Mouse (Mus musculus) lung, embryonic 14.5 days (tissue): ENCODE measurements at regions not wholly inside any gene's neighbourhood (a gene's known extent, or its start where the extent isn't known, plus 50 kb on each side); places are given as distances from the start of the nearest gene placed in this dataset.

Source experiments
- ATAC-seq: fragments of 200-750 bp; cut with Nextera tagmentation; 2 replicates; pipeline ENCODE4 v1.8.0; 2017; ENCODE audit warnings: mild to moderate bottlenecking, moderate TSS enrichment, moderate library complexity; ENCODE audit not compliant: insufficient read depth
- DNase-seq: peaks from one replicate; pipeline ENCODE4 v3.0.0-alpha.2; 2015
- H3K27ac ChIP-seq: fragments of 300-500 bp; sonication (generic); 2 replicates; pipeline ENCODE4 v1.5.1; 2014; ENCODE audit warnings: low read depth, mild to moderate bottlenecking, moderate library complexity
- H3K27me3 ChIP-seq: fragments of 300-500 bp; sonication (generic); 2 replicates; pipeline ENCODE4 v1.6.1; 2014; ENCODE audit warnings: low read length, control low read depth; ENCODE audit not compliant: insufficient read depth
- H3K36me3 ChIP-seq: fragments of 300-500 bp; sonication (generic); 2 replicates; pipeline ENCODE4 v1.6.1; 2014; ENCODE audit warnings: control low read depth; ENCODE audit not compliant: insufficient read depth
- H3K4me1 ChIP-seq: fragments of 300-500 bp; sonication (generic); 2 replicates; pipeline ENCODE4 v1.6.1; 2014; ENCODE audit warnings: antibody characterized with exemption, control low read depth; ENCODE audit not compliant: insufficient read depth
- H3K4me2 ChIP-seq: fragments of 300-500 bp; sonication (generic); 2 replicates; pipeline ENCODE4 v1.6.1; 2014; ENCODE audit warnings: mild to moderate bottlenecking
- H3K4me3 ChIP-seq: fragments of 300-500 bp; sonication (generic); 2 replicates; pipeline ENCODE4 v1.5.1; 2014; ENCODE audit warnings: low read depth, low read length
- H3K9ac ChIP-seq: fragments of 300-500 bp; sonication (generic); 2 replicates; pipeline ENCODE4 v1.6.1; 2014
- H3K9me3 ChIP-seq: fragments of 300-500 bp; sonication (generic); 2 replicates; pipeline ENCODE4 v1.6.1; 2016; ENCODE audit warnings: low read depth, low read length, control low read depth
- CTCF ChIP-seq: IDR thresholded peaks from 2 replicates; pipeline ENCODE4 v1.5.1; 2016; ENCODE audit warnings: antibody characterized with exemption, low read depth
- whole genome bisulfite sequencing: fragments of 180-500 bp; shearing (Covaris S2); extraction: QIAGEN DNeasy Blood & Tissue Kit; methylation state at CpG from one replicate; pipeline ENCODE4 v1.1.7; 2014; 5-methylcytosine and 5-hydroxymethylcytosine counted together

DNA sequence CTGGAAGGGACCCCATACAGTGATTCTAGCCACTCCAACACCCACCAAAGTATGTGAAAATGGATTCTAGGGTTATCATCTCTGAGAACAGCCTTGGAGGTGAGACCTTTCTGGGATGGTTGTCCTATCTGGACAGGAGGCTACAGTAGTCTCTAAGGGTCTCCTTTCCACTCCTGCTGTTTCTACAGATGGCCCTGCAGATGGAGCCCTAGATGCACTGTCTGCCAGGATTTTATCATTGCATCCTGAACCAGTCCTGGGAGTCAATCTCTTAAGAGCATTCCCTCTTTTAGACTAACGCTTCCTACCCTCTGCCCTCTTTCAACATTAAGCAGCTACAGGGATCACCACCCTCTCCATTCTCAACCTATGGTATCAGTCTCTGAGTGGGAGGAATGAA lies 223.0 kb downstream of the Plekhb2 start:
- 52% methylated on average over 1 of the region's 1 CpGs for WGBS
- Histone ChIP-seq H3K9me3 (no peaks in the 10 kb centered on the region), H3K4me3 (no peak overlapping the region), H3K36me3 (no peaks in the 10 kb centered on the region), H3K4me1 (no peaks in the 10 kb centered on the region), H3K4me2 (no peak overlapping the region), H3K27ac (no peak overlapping the region), H3K27me3 (no peaks in the 10 kb centered on the region), H3K9ac (no peak overlapping the region)
- no peak for TF ChIP-seq CTCF
- DNase-seq (no peak), ATAC-seq (no peak)

DNA sequence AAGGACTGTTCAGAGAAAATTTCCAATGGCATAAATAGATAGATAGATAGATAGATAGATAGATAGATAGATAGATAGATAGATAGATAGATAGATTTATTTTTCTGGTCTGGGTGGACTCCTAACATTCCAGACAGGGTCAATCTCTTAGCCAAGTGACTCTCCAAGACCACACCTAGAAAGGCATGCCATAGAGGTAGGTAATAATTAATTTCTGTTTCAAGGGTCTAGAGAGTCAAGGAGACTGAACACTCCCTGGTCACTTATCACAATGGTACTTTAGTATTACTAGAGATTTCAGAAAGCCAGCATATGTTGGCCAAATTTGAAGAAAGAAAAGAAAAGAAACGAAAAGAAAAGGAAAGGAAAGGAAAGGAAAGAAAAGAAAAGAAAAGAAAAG lies 245.1 kb downstream of the Plekhb2 start:
- Histone ChIP-seq H3K9ac (no peak overlapping the region), H3K36me3 (no peaks in the 10 kb centered on the region), H3K9me3 (no peaks in the 10 kb centered on the region), H3K27me3 (no peaks in the 10 kb centered on the region), H3K4me1 (no peaks in the 10 kb centered on the region), H3K4me2 (no peak overlapping the region), H3K4me3 (no peak overlapping the region), H3K27ac (no peak overlapping the region)
- ATAC-seq (no peak), DNase-seq (no peak)
- no peak for TF ChIP-seq CTCF
- 43% methylated on average over 1 of the region's 1 CpGs for WGBS

DNA sequence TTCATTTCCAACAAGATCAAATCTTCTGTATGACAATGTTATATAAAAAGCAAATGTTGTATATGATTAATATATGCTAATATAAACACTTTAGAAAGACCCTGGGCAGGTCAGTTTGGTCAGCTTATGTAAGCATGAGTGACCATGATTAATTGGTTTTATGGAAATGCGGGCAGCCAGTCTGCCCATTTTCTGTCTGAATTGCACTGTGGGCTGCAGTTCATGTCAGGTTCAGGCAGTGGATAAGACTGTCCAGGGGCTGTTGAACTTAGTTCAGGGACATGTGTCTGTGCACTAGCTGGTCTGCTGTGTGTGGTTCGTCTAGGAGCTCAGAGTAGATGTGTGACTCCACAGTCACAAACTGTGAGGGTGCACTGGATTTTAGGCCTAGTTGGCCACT lies 246.0 kb downstream of the Plekhb2 start:
- 45% methylated on average over 2 of the region's 2 CpGs for WGBS

DNA sequence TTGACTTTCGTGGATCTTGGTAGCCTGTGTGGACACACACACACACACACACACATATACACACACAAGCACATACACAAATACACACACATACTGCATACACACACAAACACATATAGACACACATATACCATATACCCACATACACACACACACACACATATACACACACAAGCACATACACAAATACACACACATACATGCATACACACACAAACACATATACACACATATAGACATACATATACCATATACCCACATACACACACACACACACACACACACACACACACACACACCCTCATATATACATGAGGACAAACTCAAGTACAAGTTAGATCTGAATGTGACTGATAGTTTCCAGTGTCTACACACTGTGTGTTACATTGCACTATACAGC lies 256.9 kb downstream of the Plekhb2 start:
- Histone ChIP-seq H3K4me3 (no peak overlapping the region), H3K9ac (no peak overlapping the region), H3K9me3 (no peaks in the 10 kb centered on the region), H3K4me1 (no peaks in the 10 kb centered on the region), H3K27me3 (no peaks in the 10 kb centered on the region), H3K4me2 (no peak overlapping the region), H3K36me3 (no peaks in the 10 kb centered on the region), H3K27ac (no peak overlapping the region)
- TF ChIP-seq CTCF, result no peak
- DNase-seq (no peak), ATAC-seq (no peak)
- 81% methylated on average over 1 of the region's 1 CpGs for WGBS

More for the DNA sequence above, 246.0 kb downstream of the Plekhb2 start:
- ATAC-seq (no peak), DNase-seq (no peak)
- Histone ChIP-seq H3K4me2 (no peak overlapping the region), H3K9me3 (no peaks in the 10 kb centered on the region), H3K4me3 (no peak overlapping the region), H3K9ac (no peak overlapping the region), H3K27me3 (no peaks in the 10 kb centered on the region), H3K4me1 (no peaks in the 10 kb centered on the region), H3K36me3 (no peaks in the 10 kb centered on the region), H3K27ac (no peak overlapping the region)
- TF ChIP-seq CTCF, result no peak

DNA sequence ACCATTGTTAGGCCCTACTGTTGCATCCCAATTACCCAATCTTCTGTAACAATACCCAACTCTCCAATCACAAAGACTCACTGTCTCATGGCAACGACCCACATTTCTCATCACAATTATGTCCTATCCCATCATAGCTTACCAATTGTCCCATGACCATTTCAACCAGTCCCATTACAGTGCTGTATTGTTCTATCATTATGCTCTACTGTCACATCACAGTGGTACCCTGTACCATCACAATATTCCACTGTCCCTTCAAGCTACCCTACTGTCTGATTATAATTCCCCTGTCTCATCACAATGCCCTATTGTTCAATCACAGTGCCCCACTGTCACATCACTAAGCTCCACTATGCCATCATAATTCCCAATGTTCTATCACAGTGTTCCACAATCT lies 260.0 kb downstream of the Plekhb2 start:
- H3K4me2 ChIP-seq, result no peak overlapping the region
- no peaks in the 10 kb centered on the region for H3K27me3 ChIP-seq
- no peak overlapping the region for H3K27ac ChIP-seq
- no peaks in the 10 kb centered on the region for H3K4me1 ChIP-seq
- WGBS, result 53% methylated on average over 1 of the region's 1 CpGs
- H3K9ac ChIP-seq, result no peak overlapping the region
- H3K4me3 ChIP-seq, result no peak overlapping the region
- no peak for TF ChIP-seq CTCF
- DNase-seq (no peak), ATAC-seq (no peak)
- no peaks in the 10 kb centered on the region for H3K36me3 ChIP-seq
- H3K9me3 ChIP-seq, result no peaks in the 10 kb centered on the region

DNA sequence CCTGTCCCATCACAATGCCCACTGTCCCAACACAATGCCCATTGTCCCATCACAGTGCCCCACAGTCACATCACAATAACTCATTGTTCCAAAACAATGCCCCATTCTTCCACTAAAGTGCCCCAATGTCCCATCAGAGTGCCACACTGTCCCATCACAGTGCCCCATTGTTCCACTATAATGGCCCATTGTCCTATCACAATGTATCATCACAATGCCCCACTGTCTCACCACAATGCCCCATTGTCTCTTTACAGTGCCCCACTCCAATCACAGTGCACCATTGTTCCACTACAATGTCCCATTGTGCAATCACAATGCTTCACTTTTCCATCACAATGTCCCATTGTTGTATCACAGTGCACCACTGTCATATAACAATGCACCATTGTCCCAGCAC lies 265.7 kb downstream of the Plekhb2 start:
- no peak for TF ChIP-seq CTCF
- no peak overlapping the region for H3K27ac ChIP-seq
- ATAC-seq (no peak), DNase-seq (no peak)
- H3K9ac ChIP-seq, result no peak overlapping the region
- H3K9me3 ChIP-seq, result no peaks in the 10 kb centered on the region; the same call in 1 of the 2 replicates
- no peaks in the 10 kb centered on the region for H3K27me3 ChIP-seq
- no peaks in the 10 kb centered on the region for H3K36me3 ChIP-seq
- no peak overlapping the region for H3K4me3 ChIP-seq
- H3K4me2 ChIP-seq, result no peak overlapping the region
- H3K4me1 ChIP-seq, result no peaks in the 10 kb centered on the region

DNA sequence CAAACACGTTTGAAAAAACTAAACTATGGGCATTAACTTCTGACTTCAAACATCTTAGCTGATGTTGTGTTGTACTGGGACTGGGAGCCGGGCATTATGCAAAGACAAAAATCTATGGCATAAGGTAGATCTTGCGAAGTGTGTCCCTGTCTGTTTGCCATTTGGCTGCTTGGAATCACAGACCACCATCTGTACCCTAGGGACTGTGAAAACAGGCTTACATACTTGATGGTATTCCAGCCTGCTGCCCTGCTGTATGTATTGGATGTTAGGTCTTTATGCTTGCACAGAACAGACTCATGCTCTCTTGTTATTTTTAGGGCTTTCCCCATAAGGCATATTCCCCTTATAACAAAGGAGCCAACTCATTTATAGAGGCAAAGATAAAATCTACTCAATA lies 288.1 kb downstream of the Plekhb2 start:
- Histone ChIP-seq H3K27me3 (no peaks in the 10 kb centered on the region), H3K36me3 (no peaks in the 10 kb centered on the region), H3K4me3 (no peak overlapping the region), H3K4me1 (no peaks in the 10 kb centered on the region), H3K9me3 (no peaks in the 10 kb centered on the region), H3K9ac (no peak overlapping the region), H3K27ac (no peak overlapping the region), H3K4me2 (no peak overlapping the region)
- WGBS, result 75% methylated on average over 3 of the region's 3 CpGs
- DNase-seq (no peak), ATAC-seq (no peak)
- no peak for TF ChIP-seq CTCF

DNA sequence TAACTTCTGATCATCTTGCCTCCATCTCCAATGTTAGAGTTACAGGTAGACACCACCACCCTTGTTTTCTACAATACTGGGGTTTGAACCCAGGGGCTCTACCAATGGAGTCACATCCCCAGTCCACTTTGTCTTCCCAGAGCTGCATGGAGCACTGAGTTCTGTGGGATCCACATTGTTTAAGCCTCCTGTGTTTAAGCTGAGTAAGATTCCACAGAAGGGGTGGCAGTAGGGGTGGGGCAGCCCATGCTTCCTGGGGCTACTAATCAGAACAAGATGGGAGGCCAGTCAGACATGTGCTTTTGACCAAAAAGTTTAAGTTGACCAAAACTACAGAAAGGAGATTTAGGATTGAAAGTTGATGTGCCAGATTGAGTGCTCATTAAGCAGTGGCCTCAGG lies 299.3 kb downstream of the Plekhb2 start:
- Histone ChIP-seq H3K4me3 (no peak overlapping the region), H3K9ac (no peak overlapping the region), H3K36me3 (no peaks in the 10 kb centered on the region), H3K9me3 (no peaks in the 10 kb centered on the region), H3K27me3 (no peaks in the 10 kb centered on the region), H3K4me1 (no peaks in the 10 kb centered on the region), H3K4me2 (no peak overlapping the region), H3K27ac (no peak overlapping the region)
- TF ChIP-seq CTCF, result no peak
- DNase-seq (no peak), ATAC-seq (no peak)
